8 mouse cellular contexts compared by ENCODE assay signal in genomic region chr6:143167981-143168674, GRCm38 (mm10). TPM values are rescaled to one million over a fixed set of nuclear protein-coding genes. Genes with fewer than 3 reads are reported as not detected.
A peak's percentile ranks its signal among the peaks of the same experiment; 100 is the strongest.
DNase-seq lines count a peak whose midpoint lies in the region; ATAC-seq and TF ChIP-seq lines count a peak whose summit lies in the region.

No protein-coding gene starts in this region.

- peak overlapping the region; percentile 96 for H3K27ac ChIP-seq in layer of hippocampus, adult 2 months
- peak overlapping the region; percentile 94 for H3K27ac ChIP-seq in cortical plate, adult 2 months (ENCODE audit: insufficient read depth, low read length)
- H3K27ac ChIP-seq in neural tube, embryonic 12.5 days: peak overlapping the region; percentile 84; the same call in 1 of the 2 replicates

- WGBS in neural tube, embryonic 12.5 days: 34% methylated on average over 6 of the region's 6 CpGs

- H3K4me2 ChIP-seq in neural tube, embryonic 12.5 days (replicated peaks): peak overlapping the region; percentile 84

- DNase-seq in layer of hippocampus, adult 2 months (ENCODE audit: low spot score in 2 of 2): no peak
- DNase-seq in layer of hippocampus, postnatal 10 days (ENCODE audit: low spot score in 2 of 2): no peak
- DNase-seq in left cerebral cortex, postnatal 10 days (ENCODE audit: extremely low spot score in 1 of 2, low spot score in 2 of 2): no peak
- DNase-seq in embryo, embryonic 10 days (ENCODE audit: low spot score): no peak
- DNase-seq in cerebellum, postnatal 25 days: no peak

- no peak for TF ChIP-seq POLR2A in cortical plate, adult 2 months (IDR thresholded peaks at IDR 0.05; ENCODE audit: extremely low read depth, insufficient read depth, low read length)

- H3K4me3 ChIP-seq in layer of hippocampus, adult 2 months: peak overlapping the region; percentile 85
- peak overlapping the region; percentile 39 for H3K4me3 ChIP-seq in cortical plate, adult 2 months (ENCODE audit: insufficient read depth, low read length)
- H3K4me3 ChIP-seq in neural tube, embryonic 12.5 days: peak overlapping the region; percentile 86

- peak overlapping the region; percentile 86 for H3K9ac ChIP-seq in neural tube, embryonic 12.5 days

- intact Hi-C loops in left cerebral cortex, postnatal 10 days (cut with DNase I): loop anchor here (5.0 kb wide), 1 partner anchor 61 kb away; no protein-coding TSS in a partner anchor

- ATAC-seq in inflammation-experienced regulatory T-cells, adult 6 months: peak; percentile 7
- no peak for ATAC-seq in neural tube, embryonic 12.5 days (ENCODE audit: low FRiP score, low read depth)

- H3K9me3 ChIP-seq in neural tube, embryonic 12.5 days: no peaks in the 10 kb centered on the region

- TF ChIP-seq CTCF in layer of hippocampus, adult 2 months (conservative IDR thresholded peaks at IDR 0.05): no peak
- TF ChIP-seq CTCF in cortical plate, adult 2 months (IDR thresholded peaks at IDR 0.05; ENCODE audit: extremely low read depth, insufficient read depth, low read length): no peak

- H3K27me3 ChIP-seq in neural tube, embryonic 12.5 days (replicated peaks): no peaks in the 10 kb centered on the region

- peaks cover 10% of the 10 kb centered on the region; the same call in 1 of the 2 replicates for H3K36me3 ChIP-seq in neural tube, embryonic 12.5 days

- H3K4me1 ChIP-seq in cortical plate, adult 2 months (ENCODE audit: control insufficient read depth, insufficient read depth, low read length): peaks cover 9% of the 10 kb centered on the region
- H3K4me1 ChIP-seq in neural tube, embryonic 12.5 days: peaks cover 25% of the 10 kb centered on the region

RNA-seq across cellular contexts. Expression of gene Etnk1, which starts 1.1 kb away (rescaled TPM):
- total RNA-seq in layer of hippocampus, adult 2 months (2021): 100 to 1,000 TPM; 173 to 175 TPM
- total RNA-seq in layer of hippocampus, postnatal 10 days (2021): 100 to 1,000 TPM; 142 to 157 TPM
- polyA plus RNA-seq in cortical plate, adult 2 months (2012; rRNA removed): 172 and 174 TPM in 2 replicates
- polyA plus RNA-seq in inflammation-experienced regulatory T-cells, adult 6 months (2017; shearing (Covaris generic)): 10 to 100 TPM; 15.2 to 39.5 (median 37.0) TPM
- polyA plus RNA-seq in neural tube, embryonic 12.5 days (2016; fragmentation: Nextera tagmentation; extraction: Ambion mirVana): 37.8 and 40.8 TPM in 2 replicates
- total RNA-seq in left cerebral cortex, postnatal 10 days (2021): 100 to 1,000 TPM; 151 to 153 TPM
